Mouse (Mus musculus) left cerebral cortex, postnatal 10 days (tissue): ENCODE results near the gene Plekhg1. TPM values are rescaled to one million over a fixed set of nuclear protein-coding genes. Genes with fewer than 3 reads are reported as not detected.

Source experiments
- DNase-seq, 2 experiments: peaks; one replicate each; pipeline ENCODE4 v3.0.0; 2021 to 2022; ENCODE audit warnings: low spot score in 2 of 2, mixed read lengths in 1 of 2; ENCODE audit errors: extremely low spot score in 1 of 2
- intact Hi-C: fragments of 180-260 bp; cut with DNase I; formaldehyde crosslinking; loops from one replicate; pipeline ENCODE4 v1.15.1; 2025
- total RNA-seq, 2 experiments: library from RNA; stranded (reverse); gene quantifications; 2 replicates each; pipeline ENCODE4 v1.2.3; 2021

The Plekhg1 gene
- total RNA-seq, 2 experiments from 2014 or later = 13.1 to 17.9 TPM

DNA sequence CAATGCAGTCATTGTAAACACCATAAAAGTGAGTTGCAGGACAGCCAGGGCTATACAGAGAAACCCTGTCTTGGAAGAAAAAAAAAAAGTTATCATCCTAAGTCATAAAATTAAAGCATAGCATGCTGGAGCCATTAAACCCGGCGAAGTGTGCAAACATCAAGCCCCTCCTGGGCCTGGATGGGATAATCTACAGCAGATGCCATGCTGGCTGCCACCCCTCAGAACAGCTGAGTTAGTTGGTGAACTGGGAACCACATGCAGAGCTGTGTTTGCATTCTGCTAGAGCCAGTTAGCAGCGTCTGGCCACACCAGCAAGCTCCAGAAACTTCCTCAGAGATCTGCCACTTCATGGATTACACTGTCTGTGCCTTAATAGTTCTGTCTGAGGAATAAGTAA, 3.1 kb upstream of the Plekhg1 start:
- intact Hi-C loops = no loop called here
- DNase-seq = no peak

DNA sequence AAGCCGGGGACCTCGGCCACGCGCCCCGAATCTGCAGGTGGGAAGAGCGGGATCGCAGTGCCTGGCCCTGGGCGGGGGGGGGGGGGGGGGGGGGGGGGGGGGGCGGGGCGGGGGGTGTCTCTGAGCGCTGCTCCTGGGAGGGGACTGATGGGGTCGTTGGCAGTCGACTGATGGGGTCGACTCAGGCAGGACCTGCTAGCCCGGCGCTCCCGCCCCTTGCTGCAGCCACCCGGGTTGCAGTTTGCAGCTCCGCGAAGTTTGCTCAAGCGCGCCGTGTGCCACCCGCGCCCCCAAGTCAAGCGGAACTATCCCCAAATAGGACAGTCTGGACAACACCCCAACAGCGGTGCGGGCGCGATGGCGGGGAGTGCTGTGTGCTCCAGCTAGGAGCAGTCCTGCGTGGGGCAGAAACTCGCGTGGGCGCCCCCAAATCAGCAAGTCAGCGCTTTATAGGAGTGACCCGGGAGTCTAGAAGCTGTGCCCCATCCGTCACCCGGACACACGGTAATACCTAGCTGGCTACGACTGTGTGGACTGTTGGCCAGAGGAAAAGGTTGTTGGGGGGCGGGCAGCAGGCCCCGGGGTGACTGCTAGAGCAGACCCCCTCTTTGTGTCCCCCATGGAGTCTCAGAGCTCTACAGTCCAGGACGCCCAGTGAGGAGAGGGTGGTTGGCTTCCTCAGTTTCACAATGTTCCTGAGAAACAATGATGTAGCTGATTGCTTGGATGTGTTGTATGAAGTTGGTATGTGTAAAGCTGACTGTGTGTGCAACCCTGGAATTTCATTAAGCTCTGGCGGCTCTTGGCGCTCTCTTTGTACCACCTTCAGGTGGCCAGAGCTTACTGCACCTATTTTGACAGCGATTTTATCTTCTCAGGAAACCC, 582 bp downstream of the Plekhg1 start:
- peak; percentile 20 to 63 for DNase-seq
- intact Hi-C loops = loop anchor here (5.0 kb wide), 1 partner anchor 202 kb away; no protein-coding TSS in a partner anchor

DNA sequence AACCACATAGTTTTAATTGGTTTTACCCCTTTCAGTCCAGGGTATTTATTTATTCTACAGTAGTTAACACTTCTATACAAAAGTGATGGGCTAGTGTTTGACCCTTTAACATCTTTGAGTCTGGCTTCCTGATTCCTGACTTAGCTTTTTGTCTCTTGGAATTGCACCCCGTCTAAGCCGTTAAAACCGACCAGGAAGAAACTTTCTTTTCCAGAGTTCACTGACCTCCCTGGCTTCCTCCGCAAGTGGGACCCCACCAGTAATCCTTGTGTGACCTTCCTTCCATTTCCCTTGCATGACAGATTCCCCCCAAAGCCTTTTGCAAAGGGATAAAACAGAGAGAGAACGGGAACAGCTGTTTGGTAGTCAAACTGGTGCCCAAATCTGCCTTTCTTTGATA, 1.6 kb downstream of the Plekhg1 start:
- DNase-seq = no peak
- intact Hi-C loops = loop anchor here (5.0 kb wide), 1 partner anchor 201 kb away; no protein-coding TSS in a partner anchor

DNA sequence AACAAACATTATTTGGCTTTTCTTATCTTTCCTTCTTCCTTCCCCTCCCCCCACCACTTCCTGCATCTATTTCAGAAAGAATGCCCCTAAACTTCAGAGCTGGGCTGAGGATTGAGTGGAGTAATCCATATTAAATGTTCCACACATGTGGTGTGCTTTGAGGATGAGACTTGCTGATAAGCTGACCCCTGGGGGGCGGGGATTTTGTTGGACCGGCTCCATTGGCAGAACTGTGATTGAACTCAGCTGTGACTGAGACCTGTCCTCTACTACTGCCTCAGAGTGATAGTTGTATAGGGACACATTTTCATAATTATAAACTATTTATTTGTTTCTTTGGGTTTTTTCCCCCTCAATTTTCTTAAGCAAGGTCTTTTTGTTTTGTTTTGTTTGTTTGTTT, 2.9 kb downstream of the Plekhg1 start:
- intact Hi-C loops = loop anchor here (5.0 kb wide), 1 partner anchor 199 kb away; no protein-coding TSS in a partner anchor
- no peak for DNase-seq

DNA sequence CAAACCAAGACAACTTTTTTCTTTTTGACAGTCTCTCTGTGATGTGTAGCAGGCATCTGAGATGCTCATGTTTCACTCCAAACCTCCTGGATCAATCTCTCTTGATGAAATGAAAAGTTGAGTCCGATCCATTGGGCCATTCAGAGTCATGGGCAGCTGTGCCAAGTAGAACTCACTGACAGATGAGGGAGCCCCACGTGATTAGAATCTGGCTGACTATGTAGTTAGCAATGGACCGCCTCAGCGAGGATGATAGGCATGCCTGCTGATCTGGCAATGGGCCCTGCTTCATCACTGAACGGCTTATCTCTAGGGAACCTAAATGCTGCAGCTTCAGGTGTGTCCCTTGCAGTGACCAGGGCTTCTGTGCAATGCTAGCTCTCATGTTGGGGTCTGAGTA, 3.7 kb downstream of the Plekhg1 start:
- DNase-seq = no peak

DNA sequence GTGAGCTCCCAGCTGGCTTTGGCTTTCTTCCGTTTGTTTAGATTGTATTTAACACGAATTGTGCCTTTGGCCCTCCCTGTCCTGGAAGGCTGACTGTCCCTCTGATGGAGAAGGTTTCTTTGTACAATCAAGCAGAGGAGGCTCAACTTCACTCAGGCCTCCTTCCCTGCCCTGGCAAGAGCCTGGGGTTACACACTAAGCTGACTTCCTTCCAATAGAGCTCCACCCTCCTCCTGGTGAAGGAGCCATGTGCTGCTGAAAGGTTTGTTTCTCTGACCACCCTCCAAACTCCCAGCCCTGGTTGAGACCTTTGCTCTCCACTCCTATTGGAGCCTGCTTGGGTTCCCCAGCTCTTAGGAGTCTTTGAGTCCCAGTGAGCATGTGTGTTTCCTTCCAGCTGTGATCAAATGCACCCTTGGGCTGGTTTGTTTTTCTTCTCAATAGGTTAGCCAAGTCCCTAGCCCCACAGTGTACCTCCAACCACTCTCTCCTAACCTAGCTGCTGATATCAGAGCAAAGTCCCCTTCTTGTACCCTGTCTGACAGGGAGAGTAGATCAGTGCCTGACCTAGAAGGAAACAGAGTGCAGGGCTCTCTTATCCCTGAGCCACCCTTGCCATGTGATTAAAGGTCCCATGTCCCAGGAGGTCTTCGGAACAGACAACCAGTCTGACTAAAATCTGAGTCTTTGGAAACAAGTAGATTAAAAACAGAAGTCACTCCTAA, 6.8 kb downstream of the Plekhg1 start:
- DNase-seq = peak in 1 of 2 experiments; percentile 32
- intact Hi-C loops = no loop called here

More for the DNA sequence above, 3.7 kb downstream of the Plekhg1 start:
- intact Hi-C loops = loop anchor here (5.0 kb wide), 1 partner anchor 198 kb away; no protein-coding TSS in a partner anchor

DNA sequence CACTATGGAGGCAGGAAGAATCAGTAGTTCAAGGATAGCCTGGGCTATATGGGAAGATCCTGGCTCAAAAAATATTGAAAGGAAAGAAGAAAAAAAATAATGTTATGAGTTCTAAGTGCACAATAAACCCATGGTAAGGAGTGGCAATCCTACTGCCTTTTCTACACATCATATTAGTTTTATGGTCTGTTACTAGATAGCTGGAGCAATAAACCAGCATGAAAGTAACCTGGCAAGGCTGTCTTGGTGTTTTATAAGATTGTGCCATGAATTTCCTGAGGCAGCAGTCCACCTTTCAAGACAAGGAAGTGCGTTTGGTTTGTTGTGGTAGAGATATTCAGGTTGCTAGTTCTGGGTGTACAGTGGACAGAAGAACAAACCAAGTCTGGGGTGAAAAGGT, 9.4 kb downstream of the Plekhg1 start:
- DNase-seq = no peak
- intact Hi-C loops = no loop called here

DNA sequence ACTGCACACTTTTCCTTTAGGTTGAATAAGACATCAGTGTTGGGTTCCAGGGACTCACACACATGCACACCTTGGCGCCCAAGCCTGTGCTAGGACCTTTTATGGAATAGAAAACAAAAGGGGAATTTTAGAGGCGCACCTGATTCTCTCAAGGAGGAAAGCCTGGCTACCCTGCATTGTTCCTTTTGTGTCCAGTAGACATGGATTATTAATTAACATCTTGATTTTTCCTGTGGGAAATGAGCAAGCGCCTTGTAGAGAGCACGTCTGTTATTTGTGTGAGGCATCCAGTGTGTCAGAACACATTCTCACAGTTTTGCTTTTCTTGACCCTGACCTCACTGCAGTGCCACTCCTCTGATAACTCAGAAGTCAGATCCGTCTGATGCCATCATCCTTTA, 21.8 kb downstream of the Plekhg1 start:
- intact Hi-C loops = no loop called here
- DNase-seq = no peak

DNA sequence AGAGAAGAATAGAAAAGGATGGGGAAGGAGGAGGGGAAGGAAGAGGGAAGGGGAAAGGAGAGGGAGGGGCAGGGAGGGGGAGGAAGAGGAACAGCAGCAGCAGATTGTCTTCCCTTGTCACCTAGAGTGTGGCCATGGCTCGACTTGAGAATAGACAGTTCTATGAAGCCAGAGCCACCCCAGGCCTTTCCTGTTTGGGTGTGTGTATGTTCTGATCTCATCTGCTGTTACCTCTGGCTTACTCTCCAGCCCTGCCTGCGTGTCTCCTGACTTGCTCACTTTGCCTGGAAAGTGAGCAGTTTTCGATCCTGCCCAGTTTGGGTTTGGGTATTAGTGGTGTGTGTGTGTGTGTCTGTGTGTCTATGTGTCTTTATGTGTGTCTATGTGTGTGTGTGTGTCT, 23.0 kb downstream of the Plekhg1 start:
- no peak for DNase-seq
- intact Hi-C loops = no loop called here

DNA sequence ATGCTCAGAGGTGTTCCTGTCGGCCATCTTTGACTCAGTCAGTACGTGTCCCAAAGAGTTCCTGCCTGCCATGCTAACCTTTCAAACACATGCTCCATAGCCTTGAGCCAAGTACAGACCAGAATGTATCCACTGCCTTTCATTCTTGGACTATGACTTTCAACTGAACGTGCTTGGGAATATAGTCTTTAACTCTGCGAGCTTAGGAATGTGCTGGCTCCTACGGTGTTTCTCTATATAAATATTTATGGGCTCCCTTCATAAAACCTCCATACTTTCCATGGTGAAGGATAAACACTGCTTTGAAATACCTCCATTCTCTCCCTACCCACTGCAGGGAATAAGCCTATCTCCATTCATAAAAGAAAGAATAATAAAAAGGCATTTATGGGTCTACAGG, 29.0 kb downstream of the Plekhg1 start:
- intact Hi-C loops = no loop called here
- DNase-seq = no peak

DNA sequence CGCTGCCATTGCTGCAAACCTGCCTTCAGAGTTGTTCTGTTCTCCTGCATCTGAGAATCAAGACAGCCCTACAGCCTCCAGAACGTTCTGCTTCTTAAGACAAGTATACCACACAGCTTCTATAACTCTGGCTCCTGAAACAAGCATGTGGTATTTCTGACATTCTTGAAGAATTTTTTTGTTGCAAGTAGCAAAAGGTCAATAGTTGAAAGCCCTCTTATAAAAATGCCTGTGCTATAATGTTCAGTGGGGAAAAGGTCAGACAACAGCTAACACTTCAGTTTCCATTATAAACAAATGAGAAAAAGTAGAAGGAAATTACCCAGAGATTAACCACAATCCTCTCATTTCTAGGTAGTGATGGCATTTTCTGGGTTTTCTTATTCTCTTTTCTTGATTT, 34.2 kb downstream of the Plekhg1 start:
- no peak for DNase-seq
- intact Hi-C loops = no loop called here

DNA sequence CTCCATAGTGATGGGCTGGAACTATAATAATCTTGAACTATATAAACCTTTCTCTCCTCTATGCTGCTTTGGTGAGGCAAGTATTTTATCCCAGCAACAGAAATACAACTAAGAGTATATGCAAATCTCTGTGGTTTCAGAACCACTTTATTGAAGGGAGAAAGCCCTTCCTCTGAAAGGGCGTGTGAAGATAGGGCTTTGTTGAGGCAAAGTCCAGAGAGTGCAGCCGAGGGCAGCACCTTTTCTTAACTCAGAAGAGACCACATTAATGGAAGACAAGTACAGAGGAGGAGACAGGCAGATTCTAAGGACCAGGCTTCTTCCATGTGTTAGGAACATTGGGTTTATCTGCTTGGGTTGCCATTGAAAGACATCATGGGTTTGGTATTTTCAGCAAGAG, 36.6 kb downstream of the Plekhg1 start:
- DNase-seq = no peak
- intact Hi-C loops = no loop called here

DNA sequence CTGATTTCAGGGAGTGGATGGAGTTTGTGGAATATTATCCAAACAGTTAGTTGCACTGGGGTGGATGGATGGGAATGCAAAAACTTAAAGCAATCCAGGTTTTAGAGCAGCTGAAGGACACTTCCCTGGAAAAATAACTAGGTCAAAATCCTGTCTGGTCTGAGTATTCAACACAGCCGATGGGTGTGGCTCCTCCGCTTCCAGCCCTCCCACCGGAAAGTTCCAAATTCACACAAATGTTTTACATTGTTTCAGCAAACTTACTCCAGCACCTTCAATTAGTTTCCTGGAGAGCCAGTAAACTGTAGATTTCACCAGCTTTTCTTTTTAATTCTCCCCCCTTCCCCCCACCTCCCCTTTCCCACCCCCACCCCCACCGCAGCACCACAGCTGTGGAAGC, 45.2 kb downstream of the Plekhg1 start:
- peak in 1 of 2 experiments; percentile 29 for DNase-seq
- intact Hi-C loops = no loop called here

DNA sequence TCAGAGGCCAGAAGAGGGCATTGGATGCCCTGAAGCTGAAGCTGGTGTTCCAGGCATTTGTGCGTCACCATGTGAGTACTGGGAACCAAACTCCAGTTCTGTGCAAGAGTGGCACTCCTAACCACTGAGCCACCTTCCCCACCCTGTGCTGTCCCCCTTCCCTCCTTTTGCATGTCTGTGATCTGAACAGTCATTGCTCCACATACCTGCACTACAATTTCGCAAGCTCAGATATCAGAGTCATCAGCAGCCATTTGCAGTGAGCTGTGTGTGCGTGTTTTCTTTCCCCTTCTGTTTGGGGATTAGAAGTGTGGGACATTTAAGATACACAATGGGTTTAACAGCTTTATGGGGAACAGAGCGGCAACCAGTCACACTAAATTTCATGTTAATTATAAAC, 46.4 kb downstream of the Plekhg1 start:
- no peak for DNase-seq
- intact Hi-C loops = no loop called here

DNA sequence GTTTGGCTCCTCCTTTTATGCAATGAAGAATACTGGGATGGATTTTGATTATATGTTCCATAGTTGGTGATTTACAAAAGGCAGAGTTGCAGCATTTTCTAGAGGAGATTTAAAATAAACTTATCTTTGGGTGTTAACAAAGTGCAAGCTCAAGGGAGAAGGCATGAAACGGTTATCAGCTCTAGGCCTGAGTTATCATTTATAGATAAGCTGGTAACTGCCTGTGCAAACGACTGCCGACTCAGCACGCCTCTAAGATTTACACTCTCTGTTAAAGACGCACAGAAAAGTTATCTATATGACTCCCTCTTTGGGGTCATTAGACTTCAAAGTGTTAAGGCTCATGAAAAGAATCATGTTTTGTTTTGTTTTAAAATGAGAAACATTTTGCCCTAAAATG, 46.8 kb downstream of the Plekhg1 start:
- no peak for DNase-seq
- intact Hi-C loops = no loop called here

DNA sequence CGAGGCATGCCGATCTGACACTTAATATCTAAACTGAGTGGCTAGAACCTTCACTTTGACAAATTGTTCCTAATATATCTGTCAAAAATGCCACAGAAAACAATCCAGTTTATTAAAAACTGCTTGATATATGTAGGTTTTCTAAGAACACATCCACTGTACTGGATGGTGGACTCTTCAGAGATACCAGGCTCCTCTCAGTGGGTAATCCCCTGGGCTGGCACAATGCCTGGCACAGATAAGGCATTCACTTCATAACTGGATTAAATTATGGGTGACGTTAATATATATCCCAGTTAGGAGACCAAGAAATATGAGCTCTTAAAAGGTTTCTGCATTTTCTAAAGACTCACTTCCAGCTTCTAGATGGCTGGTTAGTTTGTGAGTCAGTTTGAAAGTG, 53.7 kb downstream of the Plekhg1 start:
- intact Hi-C loops = no loop called here
- no peak for DNase-seq

DNA sequence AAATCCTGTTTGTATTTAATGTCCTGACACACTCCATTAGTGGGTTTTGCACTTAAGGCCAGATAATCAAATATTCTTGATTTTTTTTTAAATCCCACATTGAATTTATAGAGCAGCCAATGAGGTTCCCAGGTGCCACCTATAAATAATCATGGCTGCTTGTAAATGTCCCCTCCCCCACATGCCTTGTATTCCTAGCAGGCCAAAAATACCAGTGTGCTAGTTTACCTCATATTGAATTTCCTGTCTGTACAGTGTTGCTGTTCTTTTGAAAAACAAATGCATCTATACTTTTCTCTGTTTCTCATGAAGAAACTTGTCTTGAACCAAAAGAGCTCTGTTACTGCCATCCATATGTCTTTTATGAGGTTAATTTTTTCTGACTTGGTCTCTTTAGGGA, 59.3 kb downstream of the Plekhg1 start:
- intact Hi-C loops = no loop called here
- DNase-seq = no peak

DNA sequence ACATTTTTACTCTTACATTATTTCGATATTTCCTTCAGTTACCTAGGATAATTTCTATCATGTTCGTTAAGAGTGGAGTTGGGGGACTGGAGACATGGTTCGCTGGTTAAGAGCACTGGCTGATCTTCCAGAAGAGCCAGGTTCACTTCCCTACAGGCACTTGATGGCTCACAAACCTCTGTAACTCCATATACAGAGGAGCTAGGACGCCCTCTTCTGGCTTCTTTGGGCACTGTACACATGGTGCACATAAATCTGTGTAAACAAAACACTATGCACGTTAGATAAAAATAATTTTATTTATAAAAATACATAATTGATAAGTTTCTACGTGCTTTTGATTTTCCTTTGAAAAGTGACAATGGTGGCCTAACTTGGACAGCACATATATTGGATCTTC, 61.1 kb downstream of the Plekhg1 start:
- DNase-seq = no peak

DNA sequence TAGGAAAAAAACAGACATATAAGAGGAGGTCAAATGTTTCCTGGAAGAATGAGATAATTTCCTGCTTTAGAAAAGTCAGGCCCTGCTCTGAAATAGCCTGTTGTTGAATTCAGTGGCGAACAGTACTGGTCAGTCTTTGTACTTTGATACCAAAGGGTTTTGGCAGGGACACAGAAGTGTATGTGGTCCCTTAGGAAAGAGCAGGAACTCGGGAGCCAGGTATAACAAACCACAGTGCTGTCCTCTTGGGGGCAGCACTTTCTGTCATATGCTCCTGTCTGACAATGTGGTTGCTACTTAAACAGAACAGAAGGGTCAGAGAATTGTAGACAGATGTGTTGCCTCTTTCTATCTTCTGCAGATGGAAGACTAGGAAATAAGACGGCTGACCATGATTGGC, 65.2 kb downstream of the Plekhg1 start:
- intact Hi-C loops = no loop called here
- no peak for DNase-seq

More for the DNA sequence above, 61.1 kb downstream of the Plekhg1 start:
- intact Hi-C loops = no loop called here

DNA sequence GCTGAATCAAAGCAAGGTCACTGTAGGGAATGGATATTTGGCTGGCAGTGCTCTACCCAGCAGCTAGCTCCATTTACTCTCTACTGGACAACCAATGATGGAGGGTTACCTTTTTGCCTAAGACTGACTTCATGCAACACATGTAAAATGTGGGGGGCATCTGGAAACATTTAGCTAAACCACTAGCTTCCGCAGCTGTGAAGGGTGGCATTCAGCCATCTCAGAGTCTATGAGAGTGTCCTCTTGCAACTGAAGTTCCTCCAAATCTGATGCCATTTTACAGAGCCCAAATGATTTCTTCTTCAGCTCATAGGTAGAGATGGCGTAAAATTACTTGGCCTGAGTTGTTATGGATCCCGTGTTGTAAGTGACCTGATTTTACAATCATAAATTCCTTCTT, 67.8 kb downstream of the Plekhg1 start:
- DNase-seq = no peak
- intact Hi-C loops = no loop called here
